Mouse (Mus musculus) liver, adult 2 months (tissue): Measurements from ENCODE around the gene Afdn. TPM values are rescaled to one million over a fixed set of nuclear protein-coding genes. Genes with fewer than 3 reads are reported as not detected.
"Not testable (repeated sequence)": the region's sequence is repeated elsewhere in the genome, so short reads cannot be mapped to it uniquely, and the experiment has no call there.

Source experiments
- DNase-seq: peaks from one replicate; pipeline ENCODE4 v3.0.0-alpha.2; 2011; ENCODE audit warnings: low read depth, low spot score; ENCODE audit errors: extremely low read depth
- H3K27ac ChIP-seq: fragments of 200-500 bp; replicated peaks from 2 replicates; pipeline ENCODE4 v1.5.1; 2012; ENCODE audit warnings: low read depth, mild to moderate bottlenecking, control low read depth, inconsistent platforms, low read length; ENCODE audit not compliant: insufficient read depth
- H3K27me3 ChIP-seq: fragments of 200-500 bp; 2 replicates; pipeline ENCODE4 v1.6.1; 2012; ENCODE audit warnings: mild to moderate bottlenecking, moderate library complexity, low read length, inconsistent platforms; ENCODE audit not compliant: control insufficient read depth, insufficient read depth
- H3K36me3 ChIP-seq: fragments of 200-500 bp; 2 replicates; pipeline ENCODE4 v1.6.1; 2012; ENCODE audit warnings: low read length, inconsistent platforms; ENCODE audit not compliant: control insufficient read depth, insufficient read depth
- H3K4me1 ChIP-seq: fragments of 200-500 bp; 2 replicates; pipeline ENCODE4 v1.6.1; 2011; ENCODE audit warnings: low read length; ENCODE audit not compliant: control insufficient read depth, insufficient read depth
- H3K4me3 ChIP-seq: fragments of 200-500 bp; 2 replicates; pipeline ENCODE4 v1.5.1; 2011; ENCODE audit warnings: low read depth, mild to moderate bottlenecking, control low read depth, low read length, moderate library complexity; ENCODE audit not compliant: insufficient read depth
- H3K79me2 ChIP-seq: fragments of 200-500 bp; 2 replicates; pipeline ENCODE4 v1.6.1; 2012; ENCODE audit warnings: inconsistent platforms, mild to moderate bottlenecking, low read length, moderate library complexity; ENCODE audit not compliant: control insufficient read depth, insufficient read depth
- H3K9ac ChIP-seq: fragments of 200-500 bp; 2 replicates; pipeline ENCODE4 v1.6.1; 2012; ENCODE audit warnings: low read depth, mild to moderate bottlenecking, control low read depth, inconsistent platforms, low read length
- CTCF ChIP-seq: fragments of 200-500 bp; IDR thresholded peaks from 2 replicates; pipeline ENCODE4 v1.5.1; 2011; ENCODE audit warnings: low read depth, low read length, control low read depth
- POLR2A ChIP-seq: fragments of 200-500 bp; IDR thresholded peaks from 2 replicates; pipeline ENCODE4 v1.6.1; 2011; ENCODE audit warnings: low read length, control low read depth; ENCODE audit not compliant: insufficient read depth; ENCODE audit errors: extremely low read depth
- WGBS: fragments of 180-500 bp; shearing (Covaris S2); methylation state at CpG from one replicate; pipeline ENCODE4 v1.1.7; 2018; 5-methylcytosine and 5-hydroxymethylcytosine counted together
- polyA plus RNA-seq: library from polyadenylated mRNA; depleted of rRNA; stranded (reverse); fragments of >200 nt; gene quantifications from 2 replicates; pipeline ENCODE4 v1.2.3, GENCODE M21; 2012
- total RNA-seq: library from RNA; depleted of rRNA; stranded (reverse); fragments of >200 nt; gene quantifications from 2 replicates; pipeline ENCODE4 v1.2.3, GENCODE M21; 2014

Gene Afdn
- total and polyA plus RNA-seq, 2 experiments: 15.9 to 41.3 TPM

- DNase-seq: no peak
- Histone ChIP-seq H3K27ac (no peak overlapping the region), H3K27me3 (no peaks in the 10 kb centered on the region), H3K79me2 (no peaks in the 10 kb centered on the region), H3K4me3 (no peak overlapping the region), H3K9ac (no peak overlapping the region), H3K36me3 (peaks cover 2% of the 10 kb centered on the region; the same call in 1 of the 2 replicates), H3K4me1 (no peaks in the 10 kb centered on the region)
- no peak for TF ChIP-seq CTCF
- no peak for TF ChIP-seq POLR2A
- 66% methylated on average over 4 of the region's 4 CpGs for WGBS
Observed at GRCm38 (mm10) chr17:13914531-13914930, 154.2 kb downstream of the Afdn start.

DNA sequence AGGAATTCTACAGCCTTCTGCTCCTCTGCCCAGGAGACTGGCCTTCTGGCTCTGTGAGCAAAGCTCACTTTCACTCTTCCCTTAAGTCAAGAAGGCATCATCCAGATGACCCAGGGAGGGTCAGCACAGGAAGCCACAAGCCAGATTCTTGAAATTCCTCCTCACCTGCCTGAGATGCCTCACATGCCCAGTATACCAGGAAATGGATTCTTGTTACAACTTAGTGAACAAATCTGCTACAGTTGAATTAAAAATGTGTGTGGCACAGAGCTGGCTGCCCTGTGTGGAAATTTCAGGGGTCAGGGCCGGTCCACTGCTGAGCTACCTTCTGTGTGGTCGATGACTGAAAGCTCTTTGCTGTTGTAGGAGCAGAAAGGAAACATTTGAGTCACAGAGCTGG, 160.4 kb downstream of the Afdn start:
- no peak for DNase-seq
- Histone ChIP-seq H3K27ac (no peak overlapping the region), H3K4me3 (no peak overlapping the region), H3K36me3 (no peaks in the 10 kb centered on the region), H3K4me1 (no peaks in the 10 kb centered on the region), H3K79me2 (no peaks in the 10 kb centered on the region), H3K9ac (no peak overlapping the region), H3K27me3 (no peaks in the 10 kb centered on the region)
- TF ChIP-seq POLR2A: no peak
- no peak for TF ChIP-seq CTCF
- whole genome bisulfite sequencing: 61% methylated on average over 2 of the region's 2 CpGs

- TF ChIP-seq CTCF (no peak), POLR2A (no peak)
- DNase-seq: no peak
- no peak overlapping the region for H3K27ac ChIP-seq
- no peak overlapping the region for H3K9ac ChIP-seq
- H3K79me2 ChIP-seq: no peaks in the 10 kb centered on the region
- H3K4me1 ChIP-seq: no peaks in the 10 kb centered on the region
- no peaks in the 10 kb centered on the region for H3K36me3 ChIP-seq
- WGBS: 84% methylated on average over 2 of the region's 2 CpGs
- H3K27me3 ChIP-seq: no peaks in the 10 kb centered on the region
- H3K4me3 ChIP-seq: no peak overlapping the region
Observed at GRCm38 (mm10) chr17:13923418-13923817, 163.1 kb downstream of the Afdn start.

DNA sequence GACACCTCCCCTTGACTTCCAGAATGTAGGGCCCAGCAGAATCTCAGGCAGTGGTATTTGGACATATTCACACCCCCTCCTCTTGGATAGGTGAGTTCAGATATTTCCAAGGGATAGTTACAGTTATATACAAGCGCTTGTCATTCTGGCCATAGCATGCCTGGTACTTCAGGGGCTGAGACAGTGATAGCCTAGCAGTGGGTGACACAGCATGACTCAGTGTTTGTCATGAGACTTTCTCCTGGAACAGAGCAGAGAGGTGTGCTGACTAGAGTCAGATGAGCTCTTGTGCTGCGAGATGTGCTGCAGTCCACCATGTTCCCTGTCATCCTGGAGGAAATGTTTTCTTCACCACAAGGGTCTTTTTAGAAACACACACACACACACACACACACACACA, 164.2 kb downstream of the Afdn start:
- H3K27ac ChIP-seq: no peak overlapping the region
- H3K36me3 ChIP-seq: no peaks in the 10 kb centered on the region
- no peak overlapping the region for H3K9ac ChIP-seq
- TF ChIP-seq POLR2A (no peak), CTCF (no peak)
- H3K79me2 ChIP-seq: no peaks in the 10 kb centered on the region
- no peaks in the 10 kb centered on the region for H3K4me1 ChIP-seq
- no peak overlapping the region for H3K4me3 ChIP-seq
- WGBS: 96% methylated on average over 2 of the region's 2 CpGs
- no peaks in the 10 kb centered on the region for H3K27me3 ChIP-seq
- no peak for DNase-seq

DNA sequence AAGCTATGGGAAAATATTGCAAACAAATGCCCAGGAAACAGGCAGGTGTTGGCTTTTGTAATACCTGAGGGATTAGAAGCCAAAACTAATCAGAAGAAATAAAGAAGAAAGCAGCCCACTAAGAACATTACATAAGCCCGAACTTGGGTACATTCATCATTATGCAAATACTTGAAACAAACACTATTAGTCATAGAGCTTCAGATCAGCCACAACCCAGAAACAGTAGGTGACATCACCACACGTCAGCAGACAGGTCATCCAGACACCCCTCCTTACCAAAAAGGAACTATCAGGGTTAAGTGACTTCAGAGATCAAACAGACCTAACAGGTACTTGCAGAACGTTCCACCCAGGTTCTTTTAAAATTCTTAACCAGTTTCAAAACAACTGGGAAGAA, 165.6 kb downstream of the Afdn start:
- Histone ChIP-seq H3K9ac (no peak overlapping the region), H3K4me1 (no peaks in the 10 kb centered on the region), H3K79me2 (no peaks in the 10 kb centered on the region), H3K36me3 (no peaks in the 10 kb centered on the region), H3K27me3 (no peaks in the 10 kb centered on the region), H3K27ac (no peak overlapping the region), H3K4me3 (no peak overlapping the region)
- DNase-seq: no peak
- WGBS: 57% methylated on average over 3 of the region's 3 CpGs
- no peak for TF ChIP-seq POLR2A
- TF ChIP-seq CTCF: no peak

- no peak for DNase-seq
- no peaks in the 10 kb centered on the region for H3K27me3 ChIP-seq
- no peaks in the 10 kb centered on the region for H3K4me1 ChIP-seq
- no peak overlapping the region for H3K4me3 ChIP-seq
- H3K9ac ChIP-seq: no peak overlapping the region
- WGBS: 84% methylated on average over 9 of the region's 9 CpGs
- no peaks in the 10 kb centered on the region for H3K36me3 ChIP-seq
- H3K79me2 ChIP-seq: no peaks in the 10 kb centered on the region
- no peak overlapping the region for H3K27ac ChIP-seq
- no peak for TF ChIP-seq POLR2A
- TF ChIP-seq CTCF: no peak
Observed at GRCm38 (mm10) chr17:13930421-13930820, 170.1 kb downstream of the Afdn start.

DNA sequence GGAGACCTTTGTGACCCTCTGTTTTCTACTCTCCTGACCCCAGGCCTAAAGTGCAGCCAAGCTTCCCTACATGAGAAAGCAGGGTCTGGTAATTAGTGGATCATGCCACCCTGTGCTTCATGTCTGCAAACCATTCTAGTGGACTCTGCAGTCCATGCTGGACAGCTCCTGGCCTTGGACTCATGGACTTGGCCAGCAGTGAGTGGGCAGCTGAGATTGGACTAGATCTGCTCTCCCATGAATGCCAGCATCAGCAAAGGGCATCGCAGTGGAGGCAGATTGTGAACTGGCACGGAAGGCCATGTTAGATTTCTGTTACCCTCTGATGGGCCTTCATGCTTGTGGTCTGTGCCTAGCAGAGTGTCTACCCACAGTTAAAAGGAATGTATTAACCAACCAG, 175.0 kb downstream of the Afdn start:
- not testable (repeated sequence) for H3K9ac ChIP-seq, H3K36me3 ChIP-seq, H3K27me3 ChIP-seq, H3K4me3 ChIP-seq, H3K79me2 ChIP-seq, H3K27ac ChIP-seq, H3K4me1 ChIP-seq
- DNase-seq: peak; percentile 30
- WGBS: 73% methylated on average over 2 of the region's 2 CpGs
